Mouse (Mus musculus): Measurements from ENCODE around the gene Qsox1.

Qsox1 gene

DNA sequence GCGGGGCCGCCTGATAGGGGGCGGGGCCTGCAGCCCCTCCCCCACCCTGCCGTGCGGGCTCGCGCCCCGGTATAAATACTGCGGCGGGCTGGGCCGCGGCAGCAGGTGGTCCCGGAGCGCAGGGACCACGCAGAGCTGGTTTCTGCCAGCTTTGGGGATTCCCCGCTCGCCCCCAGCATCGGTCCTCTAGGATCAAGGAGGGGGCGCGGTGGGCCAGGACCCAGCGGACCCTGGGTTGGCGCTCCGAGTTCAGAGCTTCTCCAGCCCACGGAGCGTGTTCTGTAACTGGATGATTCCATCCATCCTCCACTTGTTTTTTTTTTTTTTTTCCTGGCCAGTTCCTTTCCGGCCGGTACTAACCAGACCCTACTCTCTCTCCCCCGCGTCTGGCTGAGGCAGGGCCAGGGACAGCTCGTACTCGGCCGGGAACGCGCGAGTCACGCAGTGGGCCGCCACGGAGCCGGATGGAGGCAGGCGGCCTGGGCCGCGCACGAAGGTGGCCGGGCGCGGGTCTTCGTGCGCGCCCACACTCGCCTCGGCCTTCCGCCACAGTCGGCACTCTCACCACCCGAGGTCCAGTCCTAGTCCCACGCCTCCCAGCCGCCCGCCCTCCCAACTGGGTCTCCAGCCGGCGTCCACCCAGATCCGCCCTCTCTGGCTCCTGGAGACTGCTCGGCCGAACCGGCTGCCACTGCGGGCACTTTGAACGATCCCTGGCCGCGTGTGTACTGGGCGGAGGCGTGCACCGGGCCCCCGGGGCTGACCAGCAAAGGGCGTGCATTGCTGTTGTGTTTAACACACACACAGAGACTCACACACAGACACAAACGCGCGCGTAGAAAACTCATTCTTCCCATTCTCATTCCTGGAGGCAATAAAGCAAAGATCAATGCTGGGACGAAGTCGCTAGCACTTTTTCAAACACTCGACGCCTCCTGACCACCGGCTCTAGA, 70.0 kb downstream of the Qsox1 start:
- peak; percentile 64 for DNase-seq

DNA sequence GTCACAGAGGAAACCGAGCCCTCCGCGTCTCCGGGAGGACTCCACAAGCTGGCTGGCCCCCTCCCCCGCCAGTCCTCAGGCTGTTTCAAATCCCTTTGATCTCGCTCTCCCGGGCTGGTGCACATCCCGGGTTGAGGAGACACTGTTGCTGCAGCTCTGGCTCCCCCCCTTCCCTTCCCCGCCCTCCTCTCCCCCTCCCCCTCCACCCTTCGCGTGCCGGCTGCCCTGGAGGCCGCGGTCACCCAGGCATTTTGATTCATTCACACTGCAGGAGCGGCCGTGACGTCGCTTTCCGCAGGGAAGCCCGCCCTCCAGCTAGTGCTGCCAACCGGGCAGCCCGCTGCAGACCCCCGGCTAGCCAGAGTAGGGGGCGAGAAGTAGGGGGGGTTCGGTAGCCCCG, 70.7 kb downstream of the Qsox1 start:
- DNase-seq = peak; percentile 79

DNA sequence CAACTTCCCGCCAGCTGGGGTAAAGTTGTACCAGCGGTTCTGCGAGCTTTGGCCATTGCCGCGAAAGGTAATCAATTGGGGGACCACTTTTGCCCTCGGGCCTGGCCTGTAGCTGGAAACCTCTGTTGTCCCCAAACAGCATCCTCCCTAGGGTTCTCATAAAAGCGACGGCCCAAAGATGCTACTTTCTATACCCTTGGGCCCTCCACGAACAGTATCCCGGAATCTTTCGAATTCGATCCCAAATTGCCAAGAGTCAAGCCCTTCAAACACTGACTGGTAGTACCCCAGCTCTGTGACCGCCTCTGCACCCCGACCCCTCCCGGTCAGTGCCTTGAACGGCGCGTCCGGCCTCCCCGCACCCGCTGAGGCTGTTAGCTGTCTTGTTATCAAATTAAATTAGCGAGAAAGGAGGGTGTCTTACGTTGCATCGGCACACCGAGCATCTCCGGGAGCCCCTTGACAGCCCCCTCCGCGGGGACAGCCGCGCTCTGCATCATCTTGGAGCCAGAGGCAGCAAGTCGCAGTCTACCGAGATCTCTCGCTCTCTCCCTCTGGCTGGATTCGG, 71.2 kb downstream of the Qsox1 start:
- DNase-seq = no peak

DNA sequence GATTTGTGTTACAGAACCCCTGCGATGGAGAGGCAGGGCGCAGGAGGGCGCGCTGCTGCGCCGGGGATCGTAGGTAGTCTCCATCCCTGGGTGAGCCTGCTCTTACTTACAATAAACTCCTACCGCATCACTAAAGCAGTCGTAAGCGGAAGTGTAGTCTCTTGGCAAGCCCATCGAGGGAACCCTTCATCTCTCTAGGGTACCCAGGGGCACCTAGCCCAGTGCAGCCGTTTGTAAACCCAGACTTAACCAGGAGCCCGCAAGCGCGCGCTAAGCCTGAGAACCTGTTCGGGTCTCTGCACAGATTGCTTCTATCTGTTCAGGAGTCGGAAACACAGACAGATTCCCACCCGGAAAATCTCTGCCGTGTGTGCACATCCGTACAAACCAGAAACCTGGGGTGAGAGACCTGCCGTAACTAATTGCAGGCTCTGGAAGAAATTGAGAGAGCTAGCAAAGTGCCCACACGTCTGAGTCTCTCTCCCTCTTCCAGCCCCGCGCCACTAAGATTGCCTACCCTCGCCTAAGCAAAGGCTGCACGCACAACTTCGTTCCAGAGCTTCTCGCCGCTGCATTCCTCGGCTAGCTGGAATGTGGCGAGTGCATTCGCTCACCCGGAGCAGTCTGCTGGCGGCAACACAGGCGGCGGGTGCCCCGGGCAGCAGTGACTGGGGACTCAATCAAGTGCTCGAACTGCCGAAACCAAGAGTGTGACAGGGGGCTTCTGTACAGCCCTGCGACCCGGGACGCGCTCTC, 71.9 kb downstream of the Qsox1 start:
- DNase-seq = peak; percentile 71

DNA sequence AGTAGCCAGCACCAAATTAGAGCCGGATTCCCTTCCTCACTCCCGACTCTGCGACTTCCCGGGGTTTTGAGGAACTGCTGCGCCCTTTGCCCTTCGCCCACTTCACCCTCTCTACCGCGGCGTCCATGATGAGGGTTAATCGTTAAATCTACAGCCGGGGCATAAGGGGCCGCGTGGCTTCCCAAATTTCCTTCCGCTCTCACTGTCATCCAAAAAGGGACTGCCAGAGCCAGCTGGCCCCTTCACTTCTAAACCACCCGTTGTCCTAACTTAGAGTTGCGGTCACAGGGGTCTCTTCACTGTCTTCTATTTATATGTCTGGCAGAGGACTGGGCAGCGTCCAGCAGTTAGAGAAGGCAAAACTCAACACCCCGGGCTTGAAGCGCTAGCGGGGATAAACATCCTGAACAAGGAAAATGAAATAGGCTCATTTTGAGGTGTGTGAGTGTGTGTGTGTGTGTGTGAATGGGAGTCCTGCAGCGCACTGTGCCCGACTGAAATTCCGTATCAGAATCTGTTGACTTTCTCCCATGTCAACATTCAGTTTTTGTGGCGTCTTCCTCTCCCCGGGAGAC, 74.8 kb downstream of the Qsox1 start:
- DNase-seq = no peak

DNA sequence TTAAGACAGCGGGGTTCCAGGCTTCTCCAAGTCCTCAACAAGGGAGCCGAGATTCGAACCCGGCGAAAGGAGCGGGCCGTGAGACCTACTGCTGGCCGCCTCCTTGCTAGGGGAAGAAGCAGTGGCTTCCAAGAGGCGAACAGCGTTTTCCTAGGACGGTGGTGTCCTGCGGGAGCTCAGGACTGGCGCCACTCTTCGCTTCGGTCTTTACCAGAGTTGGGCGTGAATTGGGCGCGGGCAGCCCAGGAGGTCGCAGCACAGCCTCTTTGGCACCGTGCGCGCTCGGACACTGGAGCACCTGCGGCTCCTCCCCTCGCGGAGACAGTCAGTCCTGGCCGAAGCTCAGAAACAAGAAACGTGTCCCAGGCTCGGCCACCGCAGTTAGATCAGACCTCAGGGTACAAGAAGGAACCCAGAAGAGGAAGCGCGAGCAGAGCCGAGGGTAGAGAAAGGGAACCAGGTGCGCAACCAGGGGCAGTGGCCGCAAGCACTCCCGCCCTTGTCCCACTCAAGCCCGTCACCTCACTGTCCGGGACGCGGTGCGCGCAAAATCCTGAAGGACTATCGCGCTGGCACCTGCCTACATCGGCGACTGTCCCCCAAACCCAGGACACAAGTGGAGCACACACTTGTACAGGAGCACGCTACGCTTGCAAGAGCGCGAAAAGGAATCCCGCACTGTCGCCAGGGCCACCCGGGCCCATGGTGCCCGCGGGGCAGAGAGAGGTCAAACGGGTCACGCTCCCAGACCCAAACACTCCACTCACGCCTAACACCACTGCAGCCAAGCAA, 75.5 kb downstream of the Qsox1 start:
- DNase-seq = no peak

DNA sequence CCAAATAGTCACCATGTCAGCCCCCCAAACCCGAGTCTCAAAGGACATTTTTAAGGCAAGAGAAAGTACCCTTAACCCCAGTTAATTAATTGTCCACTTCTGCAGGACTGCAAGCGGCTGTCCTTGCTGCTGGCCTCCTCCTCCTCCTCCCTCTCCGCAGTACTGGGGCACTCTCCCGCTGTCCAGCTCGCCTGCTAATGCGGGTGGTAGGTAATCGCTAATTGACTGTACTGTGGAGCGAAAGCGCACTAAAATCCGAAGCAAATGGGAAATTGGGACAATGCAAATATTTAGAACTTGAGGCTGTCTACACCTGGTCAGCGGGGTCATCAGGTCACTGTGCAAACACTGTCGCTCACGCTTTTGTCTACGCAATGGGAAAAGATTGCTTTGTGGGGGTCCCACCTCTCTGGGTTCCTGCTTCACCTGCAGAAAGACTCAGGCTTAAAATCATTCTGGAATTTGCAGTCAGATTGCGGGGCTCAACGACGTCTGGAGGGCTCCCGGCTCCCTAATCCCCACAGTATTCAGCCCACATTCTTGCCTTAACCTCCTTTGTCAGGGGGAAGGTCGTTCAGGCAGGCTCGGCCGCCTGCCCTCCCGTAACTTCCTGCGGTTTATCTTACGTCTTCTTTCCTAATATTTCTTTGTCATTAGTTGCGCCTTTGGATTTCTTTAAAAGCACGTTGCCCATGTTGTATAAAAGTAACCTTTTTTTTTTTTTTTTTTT, 76.4 kb downstream of the Qsox1 start:
- DNase-seq = no peak

DNA sequence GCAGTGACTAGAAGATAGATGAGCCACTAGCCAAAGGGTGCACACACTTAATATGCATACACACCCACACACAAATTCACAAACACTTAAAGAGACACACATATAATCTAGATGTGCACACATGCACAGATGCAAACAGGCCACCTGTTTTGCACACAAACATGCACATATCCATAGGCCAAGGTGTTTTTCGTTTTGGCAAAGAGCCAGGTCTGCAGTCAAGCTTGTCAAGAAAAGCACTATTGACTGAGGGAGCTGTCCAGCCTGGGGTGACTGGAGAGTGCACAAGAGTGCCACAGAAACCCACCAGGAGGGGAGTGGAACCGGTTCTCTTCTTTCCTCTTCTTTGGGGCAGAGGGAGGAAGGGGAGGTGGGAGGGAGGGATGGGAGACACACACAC, 81.5 kb downstream of the Qsox1 start:
- DNase-seq = no peak

DNA sequence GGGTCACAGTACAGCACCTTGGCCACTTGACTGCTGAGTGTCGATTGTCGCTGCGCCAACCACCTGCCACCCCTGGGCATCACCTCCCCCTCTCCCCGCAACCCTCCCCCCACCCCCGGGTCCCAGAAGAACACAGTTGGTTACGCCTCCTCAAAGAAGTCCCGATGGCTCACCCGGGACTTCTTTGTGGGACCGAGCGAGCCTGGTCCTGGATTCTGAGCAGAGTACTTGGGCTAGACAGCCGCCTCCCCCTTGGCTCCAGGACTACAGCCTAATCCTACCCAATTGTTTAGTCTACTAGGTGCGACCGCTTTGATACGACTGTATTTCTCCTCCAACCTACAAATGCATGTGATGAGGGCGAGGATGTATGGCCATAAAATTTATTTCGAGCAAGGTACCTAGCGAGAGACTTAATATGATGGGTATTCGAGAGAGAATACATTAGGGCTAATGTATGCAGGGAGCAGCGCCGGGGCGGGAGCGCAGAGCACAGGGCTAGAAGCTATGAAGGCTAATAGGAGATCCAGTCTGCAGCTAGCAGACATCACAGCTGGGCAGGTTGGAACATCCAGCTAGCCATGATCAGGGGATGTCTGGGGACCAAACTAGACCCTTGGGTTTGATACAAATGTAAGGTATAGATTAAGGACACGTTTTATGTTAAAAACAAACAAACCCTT, 83.4 kb downstream of the Qsox1 start:
- DNase-seq = no peak

DNA sequence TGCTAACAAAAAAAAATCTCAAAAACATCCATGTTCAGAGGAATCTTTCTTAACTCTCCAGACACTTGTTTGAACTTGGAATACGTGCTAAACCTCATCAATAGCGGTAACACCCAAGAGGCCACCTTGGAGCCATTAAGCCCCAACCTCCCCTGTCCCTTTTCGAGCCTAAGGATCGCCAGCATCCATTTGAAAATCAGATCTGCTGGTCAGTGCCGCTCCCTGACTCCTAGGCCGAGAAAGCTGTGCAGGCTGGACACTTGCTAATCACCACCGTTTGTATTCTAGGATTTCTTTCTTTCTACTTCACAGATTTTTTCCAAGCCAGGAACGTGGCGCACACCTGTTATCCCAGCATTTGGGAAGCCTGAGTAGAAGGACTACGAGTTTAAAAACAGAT, 84.9 kb downstream of the Qsox1 start:
- DNase-seq = no peak
